Comparison of ENCODE assay signal across 16 mouse cellular contexts in genomic region chr11:96465426-96466056, GRCm38 (mm10). TPM values are rescaled to one million over a fixed set of nuclear protein-coding genes. Genes with fewer than 3 reads are reported as not detected.
A peak's percentile ranks its signal among the peaks of the same experiment; 100 is the strongest.
DNase-seq lines count a peak whose midpoint lies in the region.
"Had no signal": no experiment of that assay in that cellular context is flagged by ENCODE, and none has a peak within 500 bp of the region (broad histone marks: within the 10 kb centered on the region; RNA-seq: fewer than 3 reads in every experiment).

No protein-coding gene starts in this region.

- peak; percentile 44 to 56 for DNase-seq in frontal cortex, adult 2 months (ENCODE audit: extremely low spot score in 1 of 2, low spot score in 1 of 2)
- no peak for DNase-seq in frontal cortex, postnatal 14 days (ENCODE audit: low spot score in 2 of 2)
- DNase-seq in left cerebral cortex, adult 9 months (ENCODE audit: low spot score in 2 of 2): peak; percentile 20 to 40
- DNase-seq in left cerebral cortex, adult 11 months (ENCODE audit: low spot score): no peak
- peak; percentile 8 for DNase-seq in thymus, postnatal 0 days (ENCODE audit: low spot score)
- no peak for DNase-seq in thymus, postnatal 10 days (ENCODE audit: low spot score in 2 of 2)
- peak; percentile 44 for DNase-seq in thymus, postnatal 25 days
- DNase-seq in adrenal gland, adult 18-20 months (ENCODE audit: low spot score in 2 of 2): no peak
- DNase-seq: adrenal gland, postnatal 10 days; cerebellum, adult 9-10 months; heart, adult 2 months; kidney, adult 2 months; kidney, postnatal 25 days; liver, postnatal 0 days; lung, postnatal 4 days had no signal

RNA-seq across cellular contexts. Expression of gene Skap1, which starts 1.1 kb away (rescaled TPM):
- 2.3 and 3.1 TPM in 2 replicates for polyA plus RNA-seq in frontal cortex, adult 2 months (2012; rRNA removed)
- 376 and 450 TPM in 2 replicates for polyA plus RNA-seq in thymus, postnatal 0 days (2015; fragmentation: Nextera tagmentation; extraction: Ambion mirVana)
- 1 to 10 TPM; 7.6 to 8.8 TPM for total RNA-seq in adrenal gland, adult 18-20 months (2021)
- total RNA-seq: MEL had no signal

Comparison
In these comparisons a context has a peak if more than half of its experiments do, and no peak if none do; other contexts are left out.
1. DNase-seq: peak in frontal cortex, adult 2 months (2 of 2), left cerebral cortex, adult 9 months (2 of 2), thymus, postnatal 0 days (single experiment) and thymus, postnatal 25 days (single experiment); none in frontal cortex, postnatal 14 days (0 of 2), left cerebral cortex, adult 11 months (single experiment), thymus, postnatal 10 days (0 of 2) and adrenal gland, adult 18-20 months (0 of 2).
2. RNA of gene Skap1, which starts 1.1 kb away (polyA plus RNA-seq): 376 to 450 TPM in thymus, postnatal 0 days; 2.3 to 3.1 TPM in frontal cortex, adult 2 months; every median in the first group is over 10 times any median in the second.